ENCODE assay signal across 7 mouse cellular contexts in the genomic region with DNA sequence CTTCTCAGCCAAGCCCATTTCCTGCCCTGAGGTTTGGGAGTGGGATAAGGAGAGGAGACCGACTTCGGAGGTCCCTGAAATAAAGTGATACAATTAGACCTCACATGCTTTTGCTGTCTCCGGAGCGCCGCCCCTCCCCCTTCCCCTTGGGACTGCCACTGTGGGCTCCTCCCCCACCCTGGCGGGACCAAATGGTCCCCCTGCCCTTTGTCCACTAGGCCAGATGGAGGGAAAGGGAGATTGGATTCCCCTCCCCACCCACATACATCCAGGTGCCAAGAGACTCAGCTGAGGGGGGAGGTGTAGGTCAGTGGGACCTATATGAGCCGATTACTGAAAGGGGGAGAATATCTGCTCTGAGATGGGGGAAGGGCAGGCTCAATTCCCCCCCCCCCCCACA. TPM values are rescaled to one million over a fixed set of nuclear protein-coding genes. Genes with fewer than 3 reads are reported as not detected.
DNase-seq lines count a peak whose midpoint lies in the region; ATAC-seq and TF ChIP-seq lines count a peak whose summit lies in the region.

No protein-coding gene starts in this region.

- dilution Hi-C loops in CH12.LX (cut with MboI; ENCODE audit: extremely low pct_ligation_motif_present, extremely low pct_unique_long_range_greater_than_20kb, low sequenced_read_pairs), result no loop called here

- peaks cover 29 to 69% of the 10 kb centered on the region in 2 experiments for H3K4me1 ChIP-seq in CH12.LX (ENCODE audit: control insufficient read depth in 1 of 2, insufficient read depth in 2 of 2)
- H3K4me1 ChIP-seq in embryonic facial prominence, embryonic 11.5 days (ENCODE audit: control insufficient read depth, insufficient read depth, low read length), result peaks cover 32% of the 10 kb centered on the region
- H3K4me1 ChIP-seq in intestine, embryonic 16.5 days (ENCODE audit: control insufficient read depth, insufficient read depth, low read length), result peaks cover 70% of the 10 kb centered on the region
- peaks cover 28% of the 10 kb centered on the region for H3K4me1 ChIP-seq in liver, embryonic 16.5 days (ENCODE audit: control insufficient read depth, low read depth, low read length)

- H3K9me3 ChIP-seq in CH12.LX (replicated peaks; ENCODE audit: low read length), result no peaks in the 10 kb centered on the region
- H3K9me3 ChIP-seq in embryonic facial prominence, embryonic 11.5 days (replicated peaks; ENCODE audit: control insufficient read depth, low read length), result no peaks in the 10 kb centered on the region
- H3K9me3 ChIP-seq in intestine, embryonic 16.5 days (ENCODE audit: control insufficient read depth, low read length), result no peaks in the 10 kb centered on the region
- no peaks in the 10 kb centered on the region for H3K9me3 ChIP-seq in liver, embryonic 16.5 days (replicated peaks; ENCODE audit: control insufficient read depth, low read length)

- peaks cover 0 to 40% of the 10 kb centered on the region in 2 experiments for H3K36me3 ChIP-seq in CH12.LX (replicated peaks in 1 of 2; ENCODE audit: control insufficient read depth in 1 of 2, insufficient read depth in 1 of 2, low read length in 1 of 2)
- H3K36me3 ChIP-seq in embryonic facial prominence, embryonic 11.5 days (replicated peaks; ENCODE audit: control insufficient read depth, insufficient read depth, low read depth, low read length), result no peaks in the 10 kb centered on the region
- no peaks in the 10 kb centered on the region for H3K36me3 ChIP-seq in intestine, embryonic 16.5 days (ENCODE audit: control insufficient read depth, insufficient read depth, low read length)
- no peaks in the 10 kb centered on the region for H3K36me3 ChIP-seq in liver, embryonic 16.5 days (ENCODE audit: control insufficient read depth, insufficient read depth)

- H3K79me2 ChIP-seq in CH12.LX (replicated peaks; ENCODE audit: control insufficient read depth, extremely low read depth, insufficient read depth, poor library complexity, severe bottlenecking), result no peaks in the 10 kb centered on the region

- 0 out of 2 replicates have a peak, but pooled peaks have one; percentile 1 for ATAC-seq in embryonic facial prominence, embryonic 11.5 days (replicated peaks; ENCODE audit: insufficient number of reproducible peaks, low FRiP score, low TSS enrichment, low read depth)
- no peak for ATAC-seq in intestine, embryonic 16.5 days
- ATAC-seq in liver, embryonic 16.5 days (ENCODE audit: low read depth), result peak; percentile 14; the same call in 1 of the 2 replicates
- no peak for ATAC-seq in megakaryocyte progenitor cell, adult 5-6 weeks (replicated peaks; ENCODE audit: poor library complexity)

- H3K4me2 ChIP-seq in CH12.LX (ENCODE audit: insufficient read depth, low read depth, poor library complexity, severe bottlenecking), result peak overlapping the region; percentile 85
- peak overlapping the region; percentile 96 for H3K4me2 ChIP-seq in embryonic facial prominence, embryonic 11.5 days (ENCODE audit: low read depth, low read length)
- H3K4me2 ChIP-seq in intestine, embryonic 16.5 days (ENCODE audit: low read depth, low read length), result peak overlapping the region; percentile 97
- peak overlapping the region; percentile 76 for H3K4me2 ChIP-seq in liver, embryonic 16.5 days (ENCODE audit: low read depth, low read length)

- TF ChIP-seq CTCF in CH12.LX (conservative IDR thresholded peaks at IDR 0.05 in 1 of 2, IDR thresholded peaks at IDR 0.05 in 1 of 2; ENCODE audit: low read depth in 2 of 2, low read length in 2 of 2), result no peak

- WGBS in embryonic facial prominence, embryonic 11.5 days, result 0% methylated on average over 7 of the region's 7 CpGs
- WGBS in intestine, embryonic 16.5 days, result 10% methylated on average over 7 of the region's 7 CpGs
- 28% methylated on average over 7 of the region's 7 CpGs for WGBS in liver, embryonic 16.5 days (ENCODE audit: insufficient replicate concordance)

- TF ChIP-seq EP300 in CH12.LX (IDR thresholded peaks at IDR 0.05; ENCODE audit: low read length), result no peak

- peak overlapping the region; percentile 45 for H3K9ac ChIP-seq in CH12.LX (ENCODE audit: insufficient read depth, low read depth)
- peak overlapping the region; percentile 83 for H3K9ac ChIP-seq in embryonic facial prominence, embryonic 11.5 days (replicated peaks; ENCODE audit: low read length)
- H3K9ac ChIP-seq in intestine, embryonic 16.5 days (ENCODE audit: low read depth, low read length), result peak overlapping the region; percentile 83; the same call in 1 of the 2 replicates
- no peak overlapping the region for H3K9ac ChIP-seq in liver, embryonic 16.5 days (ENCODE audit: low read depth, low read length)

- DNase-seq in A20 (ENCODE audit: low read depth, low spot score) (peak; percentile 67), CH12.LX (ENCODE audit: extremely low read depth) (no peak)
- peak; percentile 68 for DNase-seq in embryonic facial prominence, embryonic 11.5 days (ENCODE audit: low spot score)
- no peak for DNase-seq in ovary, postnatal 14 days (ENCODE audit: low spot score)

- no peak for TF ChIP-seq RAD21 in CH12.LX (IDR thresholded peaks at IDR 0.05; ENCODE audit: low read depth, low read length)

- H3K4me3 ChIP-seq in CH12.LX (replicated peaks in 1 of 3; ENCODE audit: low read depth in 2 of 3, low read length in 2 of 3, poor library complexity in 1 of 3), result peak overlapping the region; percentile 69 to 71 (median 71)
- peak overlapping the region; percentile 84 for H3K4me3 ChIP-seq in embryonic facial prominence, embryonic 11.5 days (ENCODE audit: low read depth, low read length)
- H3K4me3 ChIP-seq in intestine, embryonic 16.5 days (ENCODE audit: low read length), result peak overlapping the region; percentile 71
- peak overlapping the region; percentile 65; the same call in 1 of the 2 replicates for H3K4me3 ChIP-seq in liver, embryonic 16.5 days (ENCODE audit: low read depth, low read length)

- H3K27me3 ChIP-seq in CH12.LX (replicated peaks), result no peaks in the 10 kb centered on the region
- no peaks in the 10 kb centered on the region for H3K27me3 ChIP-seq in embryonic facial prominence, embryonic 11.5 days (ENCODE audit: control insufficient read depth, insufficient read depth, low read length)
- H3K27me3 ChIP-seq in intestine, embryonic 16.5 days (replicated peaks; ENCODE audit: control insufficient read depth, insufficient read depth, low read length), result no peaks in the 10 kb centered on the region
- H3K27me3 ChIP-seq in liver, embryonic 16.5 days (ENCODE audit: control insufficient read depth, insufficient read depth, low read depth, low read length), result peaks cover 31% of the 10 kb centered on the region

- in situ Hi-C loops in CH12.LX (cut with MboI; ENCODE audit: low pct_ligation_motif_present, low pct_unique_long_range_greater_than_20kb, low sequenced_read_pairs), result no loop called here

- no peak overlapping the region for H3K27ac ChIP-seq in CH12.LX (ENCODE audit: insufficient read depth, low read depth)
- peak overlapping the region; percentile 93 for H3K27ac ChIP-seq in embryonic facial prominence, embryonic 11.5 days (replicated peaks; ENCODE audit: low read depth, low read length)
- H3K27ac ChIP-seq in intestine, embryonic 16.5 days (ENCODE audit: low read length), result 0 out of 2 replicates have a peak overlapping the region, but pooled peaks have one; percentile 7
- H3K27ac ChIP-seq in liver, embryonic 16.5 days (ENCODE audit: low read length), result no peak overlapping the region; the same call in 1 of the 2 replicates

- no peak for TF ChIP-seq POLR2A in CH12.LX (IDR thresholded peaks at IDR 0.05; ENCODE audit: low read depth, low read length)

RNA-seq across cellular contexts. Expression of a gene that starts 0.3 kb away (rescaled TPM):
- total RNA-seq in CH12.LX (2012; rRNA removed) (41.3 and 44.1 TPM in 2 replicates), CH12.LX (2014; rRNA removed) (34.5 and 44.0 TPM in 2 replicates)
- 51.9 and 54.2 TPM in 2 replicates for polyA plus RNA-seq in CH12.LX (2012; ENCODE audit: insufficient read length, low read depth)
- 165 and 189 TPM in 2 replicates for polyA plus RNA-seq in embryonic facial prominence, embryonic 11.5 days (2014; fragmentation: Nextera tagmentation; extraction: Ambion mirVana)
- 30.5 and 32.6 TPM in 2 replicates for polyA plus RNA-seq in intestine, embryonic 16.5 days (2015; fragmentation: Nextera tagmentation; extraction: Ambion mirVana)
- polyA plus RNA-seq in liver, embryonic 16.5 days (2015; fragmentation: Nextera tagmentation; extraction: Ambion mirVana), result 5.1 and 6.0 TPM in 2 replicates
- 0.91 and 1.7 TPM in 2 replicates for total RNA-seq in megakaryocyte progenitor cell, adult 5-6 weeks (2015)
- 0.96 and 2.7 TPM in 2 replicates for total RNA-seq in megakaryocyte progenitor cell, adult 5-6 weeks (2017)

RNA-seq across cellular contexts. Expression of a gene that starts 5.3 kb away (rescaled TPM):
- total RNA-seq in CH12.LX (2012; rRNA removed) (20.4 and 20.6 TPM in 2 replicates), CH12.LX (2014; rRNA removed) (15.6 and 18.2 TPM in 2 replicates)
- 23.3 and 26.6 TPM in 2 replicates for polyA plus RNA-seq in CH12.LX (2012; ENCODE audit: insufficient read length, low read depth)
- polyA plus RNA-seq in embryonic facial prominence, embryonic 11.5 days (2014; fragmentation: Nextera tagmentation; extraction: Ambion mirVana), result 41.9 and 43.5 TPM in 2 replicates
- polyA plus RNA-seq in intestine, embryonic 16.5 days (2015; fragmentation: Nextera tagmentation; extraction: Ambion mirVana), result 50.2 and 52.0 TPM in 2 replicates
- polyA plus RNA-seq in liver, embryonic 16.5 days (2015; fragmentation: Nextera tagmentation; extraction: Ambion mirVana), result 17.2 and 18.8 TPM in 2 replicates
- total RNA-seq in megakaryocyte progenitor cell, adult 5-6 weeks (2015), result 21.3 and 23.4 TPM in 2 replicates
- 27.3 and 30.2 TPM in 2 replicates for total RNA-seq in megakaryocyte progenitor cell, adult 5-6 weeks (2017)

RNA-seq across cellular contexts. Expression of a gene that starts 5.6 kb away (rescaled TPM):
- total RNA-seq in CH12.LX (2012; rRNA removed) (3.9 and 5.3 TPM in 2 replicates), CH12.LX (2014; rRNA removed) (2.9 and 3.6 TPM in 2 replicates)
- 4.4 and 5.4 TPM in 2 replicates for polyA plus RNA-seq in CH12.LX (2012; ENCODE audit: insufficient read length, low read depth)
- polyA plus RNA-seq in embryonic facial prominence, embryonic 11.5 days (2014; fragmentation: Nextera tagmentation; extraction: Ambion mirVana), result 4.9 and 8.8 TPM in 2 replicates
- polyA plus RNA-seq in intestine, embryonic 16.5 days (2015; fragmentation: Nextera tagmentation; extraction: Ambion mirVana), result 34.3 and 34.4 TPM in 2 replicates
- 31.3 and 37.5 TPM in 2 replicates for polyA plus RNA-seq in liver, embryonic 16.5 days (2015; fragmentation: Nextera tagmentation; extraction: Ambion mirVana)
- total RNA-seq in megakaryocyte progenitor cell, adult 5-6 weeks (2015), result 15.8 and 19.1 TPM in 2 replicates
- 8.4 and 11.7 TPM in 2 replicates for total RNA-seq in megakaryocyte progenitor cell, adult 5-6 weeks (2017)

RNA-seq across cellular contexts. Expression of a gene that starts 12.9 kb away (rescaled TPM):
- total RNA-seq in CH12.LX (2012; rRNA removed) (0.04 TPM in 1 of 2 replicates, not detected in the other), CH12.LX (2014; rRNA removed) (not detected in 2 replicates)
- 0.11 and 0.20 TPM in 2 replicates for polyA plus RNA-seq in CH12.LX (2012; ENCODE audit: insufficient read length, low read depth)
- 0.10 and 0.31 TPM in 2 replicates for polyA plus RNA-seq in embryonic facial prominence, embryonic 11.5 days (2014; fragmentation: Nextera tagmentation; extraction: Ambion mirVana)
- 0.11 TPM in 2 replicates for polyA plus RNA-seq in intestine, embryonic 16.5 days (2015; fragmentation: Nextera tagmentation; extraction: Ambion mirVana)
- polyA plus RNA-seq in liver, embryonic 16.5 days (2015; fragmentation: Nextera tagmentation; extraction: Ambion mirVana), result 0.04 TPM in 1 of 2 replicates, not detected in the other
- not detected in 2 replicates for total RNA-seq in megakaryocyte progenitor cell, adult 5-6 weeks (2015)
- not detected in 2 replicates for total RNA-seq in megakaryocyte progenitor cell, adult 5-6 weeks (2017)

RNA-seq across cellular contexts. Expression of a gene that starts 14.7 kb away (rescaled TPM):
- total RNA-seq in CH12.LX (2012; rRNA removed) (76.9 and 77.6 TPM in 2 replicates), CH12.LX (2014; rRNA removed) (51.9 and 55.6 TPM in 2 replicates)
- polyA plus RNA-seq in CH12.LX (2012; ENCODE audit: insufficient read length, low read depth), result 103 and 106 TPM in 2 replicates
- polyA plus RNA-seq in embryonic facial prominence, embryonic 11.5 days (2014; fragmentation: Nextera tagmentation; extraction: Ambion mirVana), result 36.9 and 41.2 TPM in 2 replicates
- polyA plus RNA-seq in intestine, embryonic 16.5 days (2015; fragmentation: Nextera tagmentation; extraction: Ambion mirVana), result 59.8 and 59.9 TPM in 2 replicates
- 34.3 and 36.5 TPM in 2 replicates for polyA plus RNA-seq in liver, embryonic 16.5 days (2015; fragmentation: Nextera tagmentation; extraction: Ambion mirVana)
- total RNA-seq in megakaryocyte progenitor cell, adult 5-6 weeks (2015), result 13.7 TPM in 2 replicates
- total RNA-seq in megakaryocyte progenitor cell, adult 5-6 weeks (2017), result 27.2 and 31.3 TPM in 2 replicates

Comparison
In these comparisons a context has a peak if more than half of its experiments do, and no peak if none do; other contexts are left out.
1. DNase-seq: peak in A20 (single experiment) and embryonic facial prominence, embryonic 11.5 days (single experiment); none in CH12.LX (single experiment) and ovary, postnatal 14 days (single experiment).
2. H3K27ac ChIP-seq: peak in embryonic facial prominence, embryonic 11.5 days (single experiment) and intestine, embryonic 16.5 days (single experiment); none in CH12.LX (single experiment) and liver, embryonic 16.5 days (single experiment).
3. ATAC-seq: peak in embryonic facial prominence, embryonic 11.5 days (single experiment) and liver, embryonic 16.5 days (single experiment); none in intestine, embryonic 16.5 days (single experiment) and megakaryocyte progenitor cell, adult 5-6 weeks (single experiment).
4. Peak in every context shown above with its lines, with median percentiles within 50 percentile points of each other: H3K4me2 ChIP-seq and H3K4me3 ChIP-seq.